Mouse (Mus musculus) regulatory T cell (primary cell): ENCODE measurements around the gene Stard3.

Source experiments
- in situ Hi-C: fragments of 300-600 bp; cut with MboI, MseI; formaldehyde crosslinking; loops from one replicate; pipeline ENCODE4 v1.15.1; 2025; ENCODE audit warnings: high pct_unique_total_duplicates

Gene Stard3

GRCm38 (mm10) chr11:98328371-98329069, 29.6 kb upstream of the Stard3 start:
- in situ Hi-C loops: loop anchor here (10.0 kb wide), 1 partner anchor 914 kb away; the partner anchor contains the start of gene Arhgap23

GRCm38 (mm10) chr11:98329081-98329959, 28.8 kb upstream of the Stard3 start, which contains the start of gene Neurod2:
Gene Neurod2 (minus strand): TSS chr11:98329648.
- in situ Hi-C loops: loop anchor here (10.0 kb wide), 1 partner anchor 915 kb away; the partner anchor contains the start of gene Arhgap23

GRCm38 (mm10) chr11:98329960-98330744, 28.0 kb upstream of the Stard3 start:
- in situ Hi-C loops: loop anchor here (10.0 kb wide), 1 partner anchor 915 kb away; the partner anchor contains the start of gene Arhgap23

GRCm38 (mm10) chr11:98330745-98331204, 27.4 kb upstream of the Stard3 start:
- in situ Hi-C loops: no loop called here

GRCm38 (mm10) chr11:98331401-98331800, 26.8 kb upstream of the Stard3 start:
- in situ Hi-C loops: no loop called here

GRCm38 (mm10) chr11:98332186-98332585, 26.0 kb upstream of the Stard3 start:
- in situ Hi-C loops: no loop called here

GRCm38 (mm10) chr11:98332841-98333240, 25.3 kb upstream of the Stard3 start:
- in situ Hi-C loops: no loop called here

- in situ Hi-C loops: no loop called here
Measured at GRCm38 (mm10) chr11:98333263-98333696, 24.9 kb upstream of the Stard3 start.

- in situ Hi-C loops: no loop called here
Measured at GRCm38 (mm10) chr11:98333981-98334741, 24.0 kb upstream of the Stard3 start.

- in situ Hi-C loops: loop anchor here (5.0 kb wide), 1 partner anchor 38 kb away; no protein-coding TSS in a partner anchor
Measured at GRCm38 (mm10) chr11:98335250-98335649, 22.9 kb upstream of the Stard3 start.

- in situ Hi-C loops: loop anchor here (5.0 kb wide), 1 partner anchor 39 kb away; no protein-coding TSS in a partner anchor
Measured at GRCm38 (mm10) chr11:98336245-98337107, 21.7 kb upstream of the Stard3 start.

GRCm38 (mm10) chr11:98338507-98338961, 19.6 kb upstream of the Stard3 start:
- in situ Hi-C loops: loop anchor here (5.0 kb wide), 1 partner anchor 41 kb away; no protein-coding TSS in a partner anchor

- in situ Hi-C loops: loop anchor here (5.0 kb wide), 1 partner anchor 42 kb away; no protein-coding TSS in a partner anchor
Measured at GRCm38 (mm10) chr11:98339071-98339501, 19.1 kb upstream of the Stard3 start.

GRCm38 (mm10) chr11:98339679-98340287, 18.4 kb upstream of the Stard3 start:
- in situ Hi-C loops: loop anchor here (5.0 kb wide), 1 partner anchor 42 kb away; no protein-coding TSS in a partner anchor

- in situ Hi-C loops: no loop called here
Measured at GRCm38 (mm10) chr11:98340597-98340996, 17.6 kb upstream of the Stard3 start.

- in situ Hi-C loops: no loop called here
Measured at GRCm38 (mm10) chr11:98341174-98341573, 17.0 kb upstream of the Stard3 start.

- in situ Hi-C loops: no loop called here
Measured at GRCm38 (mm10) chr11:98342000-98342945, 15.9 kb upstream of the Stard3 start.

GRCm38 (mm10) chr11:98345253-98345652, 12.9 kb upstream of the Stard3 start:
- in situ Hi-C loops: no loop called here
